Mouse (Mus musculus): ENCODE results near the gene Sept9. TPM values are rescaled to one million over a fixed set of nuclear protein-coding genes. Genes with fewer than 3 reads are reported as not detected.

The Sept9 gene
- 10 to 100 TPM; 77.4 to 77.8 TPM for total RNA-seq (2021)
- long read RNA-seq, experiment 1, transcript Sept9-201 (11 exons, 3,784 nt) = major isoform, 42 of 121 reads
- long read RNA-seq, experiment 1, transcript Sept9-205 (11 exons, 3,869 nt) = minor isoform, 15 of 121 reads
- long read RNA-seq, experiment 1, transcript Sept9-203 (10 exons, 2,924 nt) = minor isoform, 8 of 121 reads
- long read RNA-seq, experiment 1, transcript Sept9-204 (10 exons, 2,932 nt) = minor isoform, 20 of 121 reads
- long read RNA-seq, experiment 1, partial matches to known transcripts = 32 of 121 reads
- long read RNA-seq, experiment 1, other reads (novel, unspliced or antisense) = 4 of 121 reads
- long read RNA-seq, experiment 2, transcript Sept9-203 (10 exons, 2,924 nt) = minor isoform, 5 of 98 reads
- long read RNA-seq, experiment 2, transcript Sept9-204 (10 exons, 2,932 nt) = minor isoform, 23 of 98 reads
- long read RNA-seq, experiment 2, transcript Sept9-201 (11 exons, 3,784 nt) = major isoform, 27 of 98 reads
- long read RNA-seq, experiment 2, partial matches to known transcripts = 29 of 98 reads
- long read RNA-seq, experiment 2, other reads (novel, unspliced or antisense) = 10 of 98 reads

- intact Hi-C loops (cut with DNase I) = no loop called here
- no peak for DNase-seq (ENCODE audit: extremely low spot score in 1 of 2, low spot score in 2 of 2)
- peak within 1 kb of the TSS; percentile 1; the same call in 1 of the 2 replicates for H3K4me3 ChIP-seq
- no peak for TF ChIP-seq CTCF (IDR thresholded peaks at IDR 0.05)
- no peak within 1 kb of the TSS for H3K27ac ChIP-seq
These were observed at the start of gene Sept9 for GRCm38 (mm10) chr11:117199282-117200175. Sept9 (plus strand) TSS chr11:117199661.

GRCm38 (mm10) chr11:117150467-117150966 is 48.9 kb upstream of the Sept9 start:
- no peak for DNase-seq (ENCODE audit: extremely low spot score in 1 of 2, low spot score in 2 of 2)
- Histone ChIP-seq H3K4me3 (no peak overlapping the region), H3K27ac (peak overlapping the region; percentile 28; the same call in 1 of the 2 replicates)
- no peak for TF ChIP-seq CTCF (IDR thresholded peaks at IDR 0.05)
- intact Hi-C loops (cut with DNase I) = no loop called here

- Histone ChIP-seq H3K4me3 (no peak overlapping the region), H3K27ac (no peak overlapping the region)
- TF ChIP-seq CTCF (IDR thresholded peaks at IDR 0.05) = no peak
- intact Hi-C loops (cut with DNase I) = no loop called here
- DNase-seq (ENCODE audit: extremely low spot score in 1 of 2, low spot score in 2 of 2) = no peak
These were observed 48.0 kb upstream of the Sept9 start for GRCm38 (mm10) chr11:117151461-117151860.

- intact Hi-C loops (cut with DNase I) = no loop called here
- H3K27ac ChIP-seq = no peak overlapping the region; the same call in 1 of the 2 replicates
- TF ChIP-seq CTCF (IDR thresholded peaks at IDR 0.05) = no peak
These were observed 46.9 kb upstream of the Sept9 start for GRCm38 (mm10) chr11:117152541-117152940.

GRCm38 (mm10) chr11:117153553-117153952 is 45.9 kb upstream of the Sept9 start:
- peak overlapping the region; percentile 36; the same call in 1 of the 2 replicates for H3K27ac ChIP-seq
- H3K4me3 ChIP-seq = no peak overlapping the region
- no peak for TF ChIP-seq CTCF (IDR thresholded peaks at IDR 0.05)
- no peak for DNase-seq (ENCODE audit: extremely low spot score in 1 of 2, low spot score in 2 of 2)
- intact Hi-C loops (cut with DNase I) = no loop called here

More at GRCm38 (mm10) chr11:117152541-117152940, 46.9 kb upstream of the Sept9 start:
- no peak overlapping the region for H3K4me3 ChIP-seq
- DNase-seq (ENCODE audit: extremely low spot score in 1 of 2, low spot score in 2 of 2) = no peak

GRCm38 (mm10) chr11:117154088-117154815 is 45.2 kb upstream of the Sept9 start:
- intact Hi-C loops (cut with DNase I) = no loop called here
- no peak for DNase-seq (ENCODE audit: extremely low spot score in 1 of 2, low spot score in 2 of 2)
- no peak overlapping the region for H3K4me3 ChIP-seq
- peak; percentile 17 for TF ChIP-seq CTCF (IDR thresholded peaks at IDR 0.05)
- no peak overlapping the region for H3K27ac ChIP-seq

- Histone ChIP-seq H3K4me3 (no peak overlapping the region), H3K27ac (peak overlapping the region; percentile 76)
- intact Hi-C loops (cut with DNase I) = no loop called here
- DNase-seq (ENCODE audit: extremely low spot score in 1 of 2, low spot score in 2 of 2) = peak; percentile 63 to 64
- TF ChIP-seq CTCF (IDR thresholded peaks at IDR 0.05) = no peak
These were observed 42.7 kb upstream of the Sept9 start for GRCm38 (mm10) chr11:117156725-117157124.

GRCm38 (mm10) chr11:117158343-117158742 is 41.1 kb upstream of the Sept9 start:
- no peak for DNase-seq (ENCODE audit: extremely low spot score in 1 of 2, low spot score in 2 of 2)
- intact Hi-C loops (cut with DNase I) = no loop called here
- Histone ChIP-seq H3K4me3 (no peak overlapping the region), H3K27ac (peak overlapping the region; percentile 76)
- TF ChIP-seq CTCF (IDR thresholded peaks at IDR 0.05) = no peak

GRCm38 (mm10) chr11:117159257-117159945 is 40.1 kb upstream of the Sept9 start:
- no peak for DNase-seq (ENCODE audit: extremely low spot score in 1 of 2, low spot score in 2 of 2)
- intact Hi-C loops (cut with DNase I) = no loop called here
- Histone ChIP-seq H3K27ac (peak overlapping the region; percentile 76; the same call in 1 of the 2 replicates), H3K4me3 (no peak overlapping the region)
- no peak for TF ChIP-seq CTCF (IDR thresholded peaks at IDR 0.05)

- no peak for DNase-seq (ENCODE audit: extremely low spot score in 1 of 2, low spot score in 2 of 2)
- intact Hi-C loops (cut with DNase I) = no loop called here
- no peak for TF ChIP-seq CTCF (IDR thresholded peaks at IDR 0.05)
- H3K27ac ChIP-seq = no peak overlapping the region
- H3K4me3 ChIP-seq = no peak overlapping the region
These were observed 39.5 kb upstream of the Sept9 start for GRCm38 (mm10) chr11:117159946-117160307.

All from left cerebral cortex, adult 2 months (tissue).